Mouse (Mus musculus) layer of hippocampus, postnatal 10 days (tissue): ENCODE data around the gene Bin2. TPM values are rescaled to one million over a fixed set of nuclear protein-coding genes. Genes with fewer than 3 reads are reported as not detected.

Source experiments
- DNase-seq, 2 experiments: peaks; one replicate each; pipeline ENCODE4 v3.0.0; 2021; ENCODE audit warnings: low spot score in 2 of 2
- total RNA-seq, 2 experiments: library from RNA; stranded (reverse); gene quantifications; 2 replicates each; pipeline ENCODE4 v1.2.3; 2021

The Bin2 gene
- total RNA-seq, 2 experiments from 2014 or later = 3.9 to 4.8 TPM

DNA sequence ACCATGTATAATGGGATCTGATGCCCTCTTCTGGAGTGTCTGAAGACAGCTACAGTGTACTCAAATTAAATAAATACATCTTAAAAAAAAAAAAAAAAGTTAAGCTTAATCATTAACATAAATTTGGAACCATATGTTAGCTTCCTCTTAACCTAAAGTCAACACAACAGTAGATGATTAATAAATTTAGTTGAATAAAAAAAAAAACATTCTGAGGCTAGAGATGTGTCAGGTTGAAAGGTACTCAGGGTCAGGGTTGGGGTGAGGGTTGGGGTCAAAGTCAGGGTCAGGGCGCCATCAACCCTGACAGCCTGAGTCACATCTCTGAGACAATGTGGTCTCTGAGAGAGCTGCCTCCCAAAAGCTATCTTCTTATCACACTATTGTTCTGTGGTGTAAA, 15.1 kb downstream of the Bin2 start:
- DNase-seq = no peak

DNA sequence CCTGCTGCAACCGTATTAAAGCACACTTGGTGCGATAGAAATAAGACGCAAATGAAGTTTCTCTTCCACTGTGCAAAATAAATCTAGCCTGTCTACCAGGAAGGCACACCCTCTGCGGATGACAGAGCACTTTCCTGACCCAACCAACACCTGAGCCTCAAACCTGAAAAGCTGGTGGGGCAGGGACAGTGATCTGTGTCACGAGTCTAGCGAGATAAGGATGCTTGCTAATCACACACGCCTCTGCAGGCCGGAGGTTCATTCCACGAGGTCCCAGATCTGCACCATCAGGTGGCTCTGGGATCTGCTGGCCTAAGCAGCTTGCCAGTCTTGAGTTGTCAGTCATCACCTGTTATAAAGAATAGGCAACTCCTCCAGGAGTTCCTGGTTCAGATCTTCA, 17.7 kb downstream of the Bin2 start:
- no peak for DNase-seq

DNA sequence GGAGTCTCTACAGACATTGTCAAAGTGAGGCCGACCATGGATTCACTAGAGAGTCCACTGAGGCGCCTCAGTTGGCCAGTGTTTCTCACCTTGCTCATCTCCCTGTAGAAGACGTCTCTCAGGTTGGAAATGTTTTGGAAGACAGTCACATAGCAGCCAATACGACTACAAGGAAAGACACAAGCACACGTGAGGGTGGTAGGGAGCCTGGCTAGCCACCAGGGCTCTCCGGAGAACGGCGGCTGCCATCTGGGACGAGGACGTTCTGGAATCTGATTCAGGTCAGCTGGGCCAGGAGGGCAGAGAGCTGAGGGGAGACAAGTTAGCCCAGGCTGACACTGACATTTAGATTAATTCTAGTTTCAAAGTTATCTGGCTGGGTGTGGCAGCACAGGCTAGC, 19.2 kb downstream of the Bin2 start:
- no peak for DNase-seq

DNA sequence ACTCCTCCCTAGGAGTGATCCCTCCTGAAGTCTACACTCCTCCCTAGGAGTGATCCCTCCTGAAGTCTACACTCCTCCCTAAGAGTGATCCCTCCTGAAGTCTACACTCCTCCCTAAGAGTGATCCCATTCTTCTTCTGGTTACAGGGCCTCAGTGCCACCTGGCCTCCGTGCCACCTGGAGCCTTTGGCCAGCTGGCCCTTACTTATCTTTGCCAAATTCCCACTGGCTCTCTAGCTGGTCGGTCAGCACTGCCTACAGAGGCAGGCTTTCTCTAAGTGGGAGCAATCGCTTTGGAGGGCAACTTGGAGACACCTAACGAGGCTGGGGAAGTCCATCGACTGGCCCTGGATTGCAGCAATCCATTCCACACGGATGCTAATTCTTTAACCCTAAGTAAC, 23.2 kb downstream of the Bin2 start:
- no peak for DNase-seq

DNA sequence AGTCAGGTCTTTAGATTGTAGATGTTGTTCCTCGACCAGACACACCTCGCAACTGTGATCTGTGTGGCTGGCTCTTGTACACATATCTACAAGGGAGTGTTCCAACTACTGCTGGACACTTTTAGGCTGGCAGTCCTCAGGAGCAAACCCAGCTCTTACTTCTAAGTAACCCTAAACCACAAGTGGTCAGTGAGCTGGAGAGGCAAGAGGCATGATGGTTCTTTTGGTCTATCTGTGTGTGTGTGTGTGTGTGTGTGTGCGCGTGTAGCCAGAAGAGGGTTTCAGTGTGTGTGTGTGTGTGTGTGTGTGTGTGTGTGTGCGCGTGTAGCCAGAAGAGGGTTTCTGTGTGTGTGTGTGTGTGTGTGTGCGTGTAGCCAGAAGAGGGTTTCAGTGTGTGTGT, 26.9 kb downstream of the Bin2 start:
- no peak for DNase-seq

DNA sequence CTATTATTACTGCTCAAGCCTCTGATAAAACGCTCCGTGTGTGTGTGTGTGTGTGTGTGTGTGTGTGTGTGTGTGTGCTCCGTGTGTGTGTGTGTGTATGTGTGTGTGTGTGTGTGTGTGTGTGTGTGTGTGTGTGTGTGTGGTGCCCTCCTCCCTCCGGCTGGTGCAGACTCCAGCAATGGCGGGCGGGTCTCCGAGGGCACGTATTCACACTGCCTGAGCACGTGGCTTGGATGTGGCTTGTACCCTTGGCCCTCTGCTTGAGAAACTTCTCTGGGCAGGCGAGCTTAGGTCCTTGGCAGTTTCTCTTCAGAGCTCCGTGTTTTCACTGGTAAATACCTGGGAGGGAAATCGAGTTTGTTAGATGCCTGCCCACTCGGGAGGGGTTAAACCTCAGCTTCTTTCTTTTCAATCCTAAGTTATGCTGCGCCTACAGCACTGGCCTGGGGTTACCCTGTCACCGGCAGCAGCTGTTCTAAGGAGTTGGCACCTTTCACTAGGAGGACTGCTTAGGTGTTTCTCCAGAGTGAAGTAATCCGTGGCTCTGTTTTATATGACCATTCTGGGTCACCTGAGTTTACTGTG, 28.0 kb downstream of the Bin2 start:
- no peak for DNase-seq

DNA sequence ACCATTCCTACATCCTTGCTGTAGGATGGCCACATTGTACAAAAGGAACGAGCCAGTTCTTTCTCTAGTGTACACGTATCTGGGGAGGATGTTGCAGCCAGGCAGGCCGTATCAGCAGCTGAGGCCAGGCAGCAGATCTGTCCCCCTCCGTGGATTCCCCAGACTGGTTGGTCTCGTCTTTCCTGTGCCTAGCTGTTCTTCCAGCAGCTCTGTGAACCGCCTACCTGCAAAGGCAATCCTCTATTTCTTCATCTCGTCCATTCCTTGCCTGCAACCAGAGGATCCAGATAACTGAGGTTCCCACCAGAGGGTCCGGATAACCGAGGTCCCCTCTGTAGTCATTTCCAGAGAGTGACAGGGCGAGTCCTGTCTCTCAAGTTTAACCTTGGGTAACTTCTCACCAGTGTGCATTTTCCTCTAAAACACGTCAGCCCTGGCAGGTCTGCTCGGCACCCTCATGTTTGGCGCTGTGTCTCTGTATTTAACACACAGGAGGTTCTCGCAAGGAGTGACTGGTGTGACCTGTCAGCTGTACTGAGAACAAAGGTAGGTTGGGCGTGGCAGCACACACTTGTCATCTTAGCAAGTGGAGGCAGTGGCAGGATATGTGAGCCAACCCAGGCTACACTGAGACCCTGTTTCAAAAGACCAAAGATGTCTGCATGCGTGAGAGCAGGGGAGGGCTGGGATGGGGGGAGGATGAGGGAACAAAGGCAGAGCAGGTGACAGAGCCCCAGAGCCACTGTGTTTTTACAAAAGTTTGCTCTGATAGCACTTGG, 29.2 kb downstream of the Bin2 start:
- no peak for DNase-seq

DNA sequence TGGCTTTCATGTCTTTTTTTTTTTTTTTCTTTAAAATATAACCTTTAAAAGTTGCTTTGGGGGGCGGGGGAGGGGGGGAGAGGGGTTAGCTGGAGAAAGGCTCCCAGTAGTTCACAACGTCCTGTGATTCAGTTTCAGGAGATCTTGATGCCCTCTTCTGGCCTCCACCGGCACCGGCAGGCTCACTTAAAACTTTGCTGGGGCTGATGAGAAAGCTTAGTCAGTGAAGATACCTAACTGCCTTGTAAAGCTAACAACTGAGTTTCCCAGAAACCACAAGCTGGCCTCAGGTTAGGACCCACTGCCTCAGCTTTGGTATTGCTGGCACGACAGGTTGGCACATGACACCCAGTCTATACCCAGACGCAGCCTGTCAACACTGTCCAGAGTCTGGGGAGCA, 31.7 kb downstream of the Bin2 start:
- DNase-seq = no peak

DNA sequence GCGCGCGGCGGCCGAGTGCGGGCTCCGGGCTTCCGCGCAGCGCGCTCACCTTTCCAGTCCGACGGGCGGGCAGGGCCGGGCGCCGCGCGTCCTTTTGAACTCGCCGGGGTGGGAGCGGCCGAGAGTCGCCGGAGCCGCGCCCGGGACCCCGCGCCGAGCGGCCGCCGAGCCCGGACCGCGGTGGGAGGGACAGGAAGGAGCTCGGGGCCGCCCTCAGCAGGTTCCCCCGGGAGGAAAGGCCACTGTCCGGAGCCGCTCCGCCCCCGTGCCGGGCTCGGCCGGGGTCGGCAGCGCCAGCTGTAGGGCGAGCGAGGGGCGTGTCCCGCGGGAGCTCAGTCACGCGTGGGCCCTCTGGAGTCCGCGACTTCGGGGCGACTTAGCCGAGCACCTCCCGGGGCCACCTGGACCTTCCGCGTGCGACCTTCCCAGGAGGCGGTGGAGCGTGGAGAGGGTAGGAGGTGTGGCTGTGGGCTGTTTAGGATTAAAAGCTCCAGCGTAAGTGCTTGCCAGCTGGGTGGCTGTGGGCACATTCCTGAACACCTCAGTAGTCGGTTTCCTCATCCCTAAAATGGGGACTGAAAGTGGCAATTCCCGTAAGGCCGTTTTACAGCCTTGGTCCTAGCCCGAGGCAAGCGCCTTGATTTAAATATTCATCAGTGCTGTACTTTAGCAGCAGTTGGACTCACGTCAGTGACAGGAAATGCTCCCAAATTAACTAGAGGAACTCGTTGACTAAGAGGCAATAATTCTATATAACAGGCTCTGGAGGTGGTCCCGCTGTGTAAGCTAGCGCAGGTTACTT, 32.5 kb downstream of the Bin2 start, which contains the start of gene Smagp:
Smagp (minus strand) TSS at position 241 of the 802 bp plus-strand sequence.
- no peak for DNase-seq

DNA sequence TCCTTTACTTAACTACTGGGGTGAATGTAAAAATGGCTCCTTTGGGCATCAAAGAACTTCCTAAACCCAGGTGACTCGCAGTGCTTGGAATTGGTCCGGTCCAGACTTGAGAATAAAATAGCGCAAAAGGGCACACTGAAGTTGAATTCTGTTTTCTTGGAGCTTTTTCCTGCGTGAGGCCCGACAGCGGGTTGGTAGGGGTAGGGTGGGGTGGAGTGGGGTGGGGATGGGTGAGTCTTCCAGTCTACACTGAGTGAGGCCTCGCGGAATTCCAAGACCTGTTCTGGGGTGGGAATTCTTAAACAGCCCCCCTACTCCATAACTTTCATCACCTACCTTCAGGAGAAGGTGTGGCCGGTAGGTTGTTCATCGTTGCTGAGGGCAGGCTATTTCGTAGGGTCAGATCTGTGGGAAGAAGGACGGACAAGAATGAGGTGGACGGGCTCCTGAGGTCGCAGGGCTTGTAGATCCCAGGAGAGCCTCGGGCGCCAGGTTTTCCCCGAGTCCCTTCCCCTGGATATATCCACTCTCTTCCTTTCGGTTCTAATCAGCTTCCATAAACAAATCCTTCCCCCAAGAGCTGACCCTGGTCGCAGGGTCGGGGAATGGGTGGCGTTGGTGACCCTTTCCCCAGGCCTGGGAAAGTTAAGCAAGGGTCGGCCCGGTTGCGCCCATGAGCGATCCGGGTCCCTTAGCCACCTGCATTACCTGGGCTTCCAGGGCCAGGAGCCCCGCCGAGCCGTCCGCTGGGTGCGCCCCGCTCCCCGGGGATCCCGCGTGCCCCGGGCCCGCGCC, 33.3 kb downstream of the Bin2 start:
- no peak for DNase-seq

DNA sequence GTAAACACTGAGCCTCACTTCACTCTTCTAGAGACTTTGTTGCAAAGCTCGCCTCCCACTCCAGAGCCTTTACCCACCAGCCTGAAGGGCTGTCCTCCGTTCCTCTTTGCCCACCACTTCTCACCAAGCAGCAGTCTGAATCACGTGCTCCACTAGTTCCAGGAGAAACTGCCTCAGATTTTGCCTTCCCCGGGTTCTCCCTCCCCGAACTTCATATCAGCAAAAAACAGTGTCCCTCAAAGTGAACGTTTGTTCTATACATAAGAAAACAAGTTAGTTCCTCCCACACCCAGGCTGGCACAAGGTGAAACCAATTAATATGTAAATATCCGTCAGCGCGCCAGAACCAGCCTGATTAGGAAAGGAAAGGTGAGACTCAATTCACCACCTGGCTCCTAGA, 34.1 kb downstream of the Bin2 start:
- DNase-seq = no peak

DNA sequence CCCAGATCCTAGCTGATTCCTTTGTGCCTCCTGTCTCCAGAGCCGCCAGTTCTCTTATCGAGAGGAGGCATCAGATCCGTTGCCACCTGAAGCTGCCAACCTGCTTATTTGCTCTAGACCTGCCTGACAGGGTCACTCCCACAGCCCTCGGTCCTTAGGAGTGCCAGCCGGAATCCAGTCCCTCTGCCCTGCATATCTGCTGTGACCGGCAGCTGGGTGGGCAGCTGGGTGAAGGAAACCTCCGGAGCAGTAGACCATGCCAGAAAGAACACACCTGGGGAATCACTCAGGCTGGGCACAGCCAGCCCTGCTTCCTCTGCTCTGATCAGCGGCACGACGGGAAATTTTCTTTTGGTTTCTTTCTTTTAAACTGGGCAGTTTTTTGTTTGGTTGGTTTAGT, 36.0 kb downstream of the Bin2 start:
- DNase-seq = no peak

DNA sequence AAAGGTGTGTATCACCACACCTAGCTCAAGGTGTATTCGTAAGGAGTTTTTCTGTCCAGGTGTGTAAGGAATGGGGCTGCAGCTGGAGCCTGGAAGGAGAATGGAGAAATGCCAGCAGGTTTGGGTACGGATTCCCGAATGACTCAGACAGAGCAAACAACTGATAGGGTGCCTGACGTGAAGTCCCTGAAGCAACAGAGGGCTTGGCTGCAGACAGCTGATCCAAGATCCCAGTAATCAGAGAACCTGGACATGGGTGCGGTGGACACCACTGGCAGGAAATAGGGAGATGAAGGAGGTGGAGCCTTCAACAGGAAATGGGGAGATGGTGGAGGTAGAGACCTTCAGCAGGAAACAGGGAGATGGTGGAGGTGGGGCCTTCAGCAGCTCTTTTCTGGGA, 37.0 kb downstream of the Bin2 start:
- no peak for DNase-seq

DNA sequence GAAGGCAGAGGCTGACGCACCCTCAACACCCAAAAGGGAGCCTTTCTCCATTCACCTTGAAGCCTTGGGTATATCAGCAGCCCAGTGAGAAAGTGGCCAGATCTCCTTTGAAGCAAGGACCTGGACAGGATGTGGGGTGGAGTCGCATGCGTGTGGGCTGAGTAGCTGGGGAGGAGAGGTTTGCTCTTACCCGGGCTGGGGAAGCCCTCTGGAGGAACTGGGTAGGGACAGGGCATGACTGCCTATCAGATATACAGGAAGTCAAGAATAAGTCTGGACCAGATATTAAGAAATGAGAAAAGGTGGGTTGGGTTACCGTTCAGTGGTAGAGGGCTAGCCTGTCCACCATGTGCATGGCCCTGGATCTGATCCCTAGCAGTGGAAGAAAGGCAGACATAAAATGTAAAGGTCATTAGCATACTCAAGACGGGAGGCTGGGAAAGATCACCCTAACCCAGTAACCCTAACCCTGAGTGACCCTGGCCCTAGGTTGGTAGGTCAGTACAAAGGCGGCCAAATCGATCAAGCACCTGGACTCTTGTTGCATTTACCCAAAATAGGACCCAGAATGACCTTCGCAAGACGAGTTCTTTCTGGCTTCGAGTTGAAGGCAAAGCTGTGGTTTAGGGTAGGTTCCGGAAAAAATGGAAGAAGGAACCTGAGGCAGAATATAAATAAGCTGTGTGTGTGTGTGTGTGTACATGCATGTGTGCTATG, 37.7 kb downstream of the Bin2 start:
- DNase-seq = no peak

DNA sequence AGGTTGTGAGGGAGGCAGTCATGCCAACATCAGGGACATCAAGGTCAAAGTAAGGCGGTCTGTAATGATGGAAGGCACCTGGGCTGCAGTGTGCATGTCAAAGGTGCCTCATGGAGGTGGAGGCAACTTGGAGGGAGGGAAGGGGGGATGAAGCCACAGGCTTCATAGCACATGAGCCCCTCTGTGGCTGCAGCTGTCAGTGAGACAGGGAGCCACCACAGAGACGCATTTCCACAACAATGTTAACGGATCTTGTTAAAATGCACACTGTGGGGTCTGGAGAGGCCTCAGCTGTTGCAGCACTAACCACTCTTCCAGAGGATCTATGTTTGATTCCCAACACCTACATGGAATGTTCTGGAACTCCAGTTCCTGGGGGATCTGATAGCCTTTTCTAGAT, 39.2 kb downstream of the Bin2 start:
- no peak for DNase-seq

DNA sequence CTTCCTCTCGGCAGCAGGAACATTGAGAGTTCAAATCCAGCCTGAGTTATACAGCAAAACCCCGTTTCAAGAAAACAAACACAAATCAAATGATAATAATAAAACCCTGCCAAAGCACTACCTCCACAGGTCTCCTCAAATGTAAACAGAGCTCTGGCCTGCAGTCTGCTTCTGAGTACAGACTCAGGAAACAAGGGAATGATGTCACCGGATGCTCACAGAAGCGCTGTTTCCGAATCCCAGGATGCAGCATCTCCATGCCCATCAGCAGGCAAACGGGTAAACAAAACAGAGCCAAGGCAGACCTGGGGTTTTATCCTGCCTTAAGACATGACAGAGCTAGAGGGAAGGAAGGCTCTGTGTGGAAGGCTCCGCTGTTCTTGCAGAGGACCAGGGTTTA, 40.6 kb downstream of the Bin2 start:
- no peak for DNase-seq

DNA sequence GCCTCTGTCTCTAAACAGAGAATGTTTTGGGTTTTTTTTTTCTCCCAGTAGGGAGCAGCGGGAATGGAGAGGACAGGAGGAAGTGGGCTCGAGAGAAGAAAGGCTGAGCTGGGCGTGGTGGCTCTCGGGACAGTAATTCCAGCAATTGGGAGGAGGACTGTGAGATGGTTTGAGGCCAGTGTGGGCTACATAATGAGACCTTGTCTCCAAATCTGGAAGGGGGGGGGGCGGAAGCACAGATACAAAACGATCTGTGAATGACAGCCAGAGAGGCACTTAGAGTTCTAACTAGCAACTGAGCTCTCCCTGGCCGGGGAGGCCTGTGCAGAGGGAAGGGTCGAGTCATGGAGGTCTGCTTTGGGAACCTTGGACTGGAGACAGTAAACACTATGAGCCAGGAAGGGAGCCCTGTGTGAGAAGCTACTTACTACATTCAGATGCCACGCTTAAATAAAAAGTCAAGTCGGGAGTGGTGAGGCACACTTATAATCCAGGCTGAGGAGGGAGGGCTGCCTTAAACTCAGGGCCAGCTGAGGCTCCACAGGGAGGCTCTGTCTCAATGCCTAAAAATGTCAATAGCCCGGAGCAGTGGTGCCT, 41.5 kb downstream of the Bin2 start:
- DNase-seq = no peak

DNA sequence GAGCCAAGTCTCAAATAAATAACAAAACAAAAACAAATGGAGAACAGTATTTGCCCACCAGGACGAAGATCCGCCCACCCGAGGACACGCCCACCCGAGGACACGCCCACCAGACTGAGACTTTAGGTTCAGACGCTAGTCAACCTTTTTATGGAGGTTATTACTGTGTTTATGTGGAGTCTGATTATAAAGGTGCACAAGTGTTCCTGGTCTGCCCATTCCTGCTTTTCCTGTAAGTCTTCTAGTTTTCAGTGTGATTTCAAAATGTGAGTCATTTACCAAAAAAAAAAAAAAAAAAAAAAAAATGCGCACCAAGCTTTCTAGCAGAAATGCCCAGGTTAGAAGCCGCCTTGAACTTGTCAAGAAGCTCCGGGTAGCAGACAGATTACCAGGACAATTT, 42.1 kb downstream of the Bin2 start:
- no peak for DNase-seq

DNA sequence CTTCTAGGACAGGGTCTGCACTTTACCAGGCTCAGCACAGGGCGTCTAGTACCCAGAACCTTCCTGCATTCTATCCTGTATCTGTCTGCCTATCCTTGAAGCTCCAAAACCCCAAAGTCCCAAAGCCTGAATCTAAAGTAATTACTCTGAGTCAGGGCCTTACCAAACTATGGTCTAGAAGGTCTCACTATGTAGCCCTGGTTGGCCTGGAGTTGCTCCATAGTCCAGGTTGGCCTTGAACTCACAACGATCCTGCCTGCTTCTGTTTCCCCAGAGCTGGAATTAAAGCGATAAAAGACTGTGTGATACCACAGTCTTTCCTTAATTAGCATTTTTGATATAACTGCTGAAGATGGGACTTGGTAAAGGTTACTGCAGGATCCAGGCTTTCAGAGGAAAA, 44.9 kb downstream of the Bin2 start:
- no peak for DNase-seq

DNA sequence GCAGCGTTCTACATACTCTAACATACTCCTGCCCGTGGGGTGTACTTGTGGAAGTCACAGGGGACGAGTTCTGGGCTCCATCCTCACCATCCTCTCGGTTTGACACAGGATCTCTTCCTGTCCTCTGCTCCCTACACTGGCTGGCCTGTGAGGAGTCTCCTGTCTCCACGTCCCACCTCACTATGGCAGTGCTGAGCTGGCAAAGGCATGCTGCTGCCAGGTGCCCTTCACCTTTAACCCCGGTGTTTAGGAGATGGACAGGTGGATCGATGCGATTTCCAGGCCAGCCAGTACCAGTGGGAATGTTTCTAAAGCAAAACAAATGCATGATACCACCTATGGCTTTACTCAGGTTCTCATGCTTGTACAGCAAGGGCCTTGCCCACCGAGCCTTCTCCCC, 45.6 kb downstream of the Bin2 start:
- no peak for DNase-seq

DNA sequence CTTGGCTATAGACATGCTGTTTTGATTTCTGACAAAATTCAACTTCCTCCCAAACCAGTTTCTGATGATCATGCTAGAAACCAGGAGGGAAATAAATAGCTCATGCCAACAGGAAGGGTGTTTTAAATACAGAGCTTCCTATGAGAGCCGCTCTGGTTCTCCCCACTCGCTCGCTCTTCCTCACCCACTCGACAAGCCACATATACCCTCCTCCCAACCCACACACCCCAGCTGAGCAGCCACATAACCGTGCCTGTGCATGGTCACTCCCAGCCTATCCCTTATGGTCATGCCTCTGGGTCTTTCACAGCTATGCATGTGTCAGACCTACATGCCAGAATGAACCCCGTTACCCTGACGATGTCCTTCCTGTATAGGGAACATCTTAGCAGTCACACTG, 47.2 kb downstream of the Bin2 start:
- DNase-seq = no peak
